Mouse (Mus musculus) liver, postnatal 0 days (tissue): ENCODE data around the gene Sv2c. TPM values are rescaled to one million over a fixed set of nuclear protein-coding genes. Genes with fewer than 3 reads are reported as not detected.
"Not testable (repeated sequence)": the region's sequence is repeated elsewhere in the genome, so short reads cannot be mapped to it uniquely, and the experiment has no call there.

Experiments
- ATAC-seq: fragments of 200-750 bp; cut with Nextera tagmentation; 2 replicates; pipeline ENCODE4 v1.8.0; 2017; ENCODE audit warnings: mild to moderate bottlenecking, moderate library complexity
- DNase-seq: peaks from one replicate; pipeline ENCODE4 v3.0.0-alpha.2; 2016
- H3K27ac ChIP-seq: fragments of 300-500 bp; sonication (generic); 2 replicates; pipeline ENCODE4 v1.5.1; 2014; ENCODE audit warnings: antibody characterized with exemption, moderate library complexity, mild to moderate bottlenecking, low read depth
- H3K27me3 ChIP-seq: fragments of 300-500 bp; sonication (generic); 2 replicates; pipeline ENCODE4 v1.6.1; 2014; ENCODE audit warnings: low read length, control low read depth, mixed read lengths; ENCODE audit not compliant: insufficient read depth
- H3K36me3 ChIP-seq: fragments of 300-500 bp; sonication (generic); replicated peaks from 2 replicates; pipeline ENCODE4 v1.6.1; 2014; ENCODE audit warnings: mild to moderate bottlenecking, control low read depth, low read length, moderate library complexity, mixed read lengths; ENCODE audit not compliant: insufficient read depth
- H3K4me1 ChIP-seq: fragments of 300-500 bp; sonication (generic); 2 replicates; pipeline ENCODE4 v1.6.1; 2014; ENCODE audit warnings: antibody characterized with exemption, mild to moderate bottlenecking, control low read depth; ENCODE audit not compliant: insufficient read depth
- H3K4me2 ChIP-seq: fragments of 300-500 bp; sonication (generic); 2 replicates; pipeline ENCODE4 v1.6.1; 2014; ENCODE audit warnings: low read depth, mild to moderate bottlenecking, low read length, moderate library complexity, mixed read lengths
- H3K4me3 ChIP-seq: fragments of 300-500 bp; sonication (generic); 2 replicates; pipeline ENCODE4 v1.5.1; 2014; ENCODE audit warnings: low read depth, low read length
- H3K9ac ChIP-seq: fragments of 300-500 bp; sonication (generic); replicated peaks from 2 replicates; pipeline ENCODE4 v1.6.1; 2014; ENCODE audit warnings: mild to moderate bottlenecking, moderate library complexity
- H3K9me3 ChIP-seq: fragments of 300-500 bp; sonication (generic); 2 replicates; pipeline ENCODE4 v1.6.1; 2016; ENCODE audit warnings: mild to moderate bottlenecking, control low read depth, low read length, mixed read lengths
- CTCF ChIP-seq: sonication (generic); IDR thresholded peaks from 2 replicates; pipeline ENCODE4 v1.5.1; 2016; ENCODE audit warnings: antibody characterized with exemption, low read depth
- EP300 ChIP-seq: IDR thresholded peaks from 2 replicates; pipeline ENCODE4 v1.6.1; 2016; ENCODE audit warnings: antibody characterized with exemption, low read depth, mild to moderate bottlenecking
- WGBS: fragments of 180-500 bp; shearing (Covaris S2); extraction: QIAGEN DNeasy Blood & Tissue Kit; methylation state at CpG from one replicate; pipeline ENCODE4 v1.1.7; 2014; ENCODE audit not compliant: insufficient replicate concordance; 5-methylcytosine and 5-hydroxymethylcytosine counted together
- polyA plus RNA-seq: library from polyadenylated mRNA; unstranded; fragments of >200 nt; fragmentation: Nextera tagmentation; extraction: Ambion mirVana; gene quantifications from 2 replicates; pipeline ENCODE4 v1.2.1, GENCODE M21; 2015

Sv2c gene
- polyA plus RNA-seq, 1 experiment from 2014 or later = 0.29 TPM

DNA sequence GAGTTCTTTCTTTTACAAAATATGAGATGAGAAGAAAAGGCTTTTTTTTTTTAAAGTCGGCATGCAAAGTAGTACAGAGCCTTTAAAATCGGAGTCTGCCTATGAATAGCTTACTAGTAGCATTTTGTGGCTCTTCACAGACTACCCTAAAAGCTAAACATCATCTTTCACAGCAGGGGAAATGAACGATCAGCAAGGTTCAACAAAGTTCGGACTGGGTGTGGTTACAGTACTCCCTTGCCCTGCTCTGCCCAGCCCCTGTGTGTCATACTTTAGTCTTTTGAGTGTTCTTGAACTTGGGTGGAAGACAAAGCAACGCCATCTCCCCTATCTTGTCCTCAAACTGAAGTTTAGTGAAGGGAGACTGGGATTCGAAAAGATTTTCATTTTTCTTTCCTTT lies 5.7 kb downstream of the Sv2c start:
- H3K9me3 ChIP-seq = no peaks in the 10 kb centered on the region
- no peaks in the 10 kb centered on the region for H3K4me1 ChIP-seq
- no peak overlapping the region for H3K4me3 ChIP-seq
- H3K4me2 ChIP-seq = no peak overlapping the region
- H3K27me3 ChIP-seq = peaks cover 21% of the 10 kb centered on the region
- 69% methylated on average over 6 of the region's 6 CpGs for WGBS
- H3K9ac ChIP-seq = no peak overlapping the region
- TF ChIP-seq CTCF (no peak), EP300 (no peak)
- ATAC-seq (no peak), DNase-seq (no peak)
- H3K27ac ChIP-seq = no peak overlapping the region
- H3K36me3 ChIP-seq = no peaks in the 10 kb centered on the region

DNA sequence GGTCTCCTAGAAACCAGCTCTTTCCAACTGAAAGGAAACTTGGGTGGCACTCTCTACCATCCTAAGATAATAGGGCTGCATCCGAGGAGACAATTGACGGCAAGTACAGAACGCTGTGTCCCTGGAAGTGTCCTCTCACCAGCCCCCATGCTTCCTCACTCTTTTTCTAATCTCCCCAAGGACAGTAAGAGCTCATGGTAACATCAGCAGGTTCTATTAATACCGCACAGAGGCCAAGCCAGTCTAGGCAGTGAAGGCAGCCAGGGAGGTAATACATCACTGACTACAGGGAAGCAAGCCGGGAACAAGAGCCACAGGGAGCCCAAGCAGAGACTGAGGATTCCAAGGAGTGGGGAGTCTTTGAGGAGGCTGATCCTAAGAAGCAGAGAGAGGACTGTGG lies 7.4 kb downstream of the Sv2c start:
- H3K4me3 ChIP-seq = no peak overlapping the region
- H3K27me3 ChIP-seq = peaks cover 8% of the 10 kb centered on the region
- H3K9me3 ChIP-seq = no peaks in the 10 kb centered on the region
- no peaks in the 10 kb centered on the region for H3K4me1 ChIP-seq
- no peak for TF ChIP-seq EP300
- TF ChIP-seq CTCF = no peak
- DNase-seq (no peak), ATAC-seq (no peak)
- no peak overlapping the region for H3K27ac ChIP-seq
- no peak overlapping the region for H3K4me2 ChIP-seq
- 57% methylated on average over 5 of the region's 5 CpGs for WGBS
- no peaks in the 10 kb centered on the region for H3K36me3 ChIP-seq
- no peak overlapping the region for H3K9ac ChIP-seq

DNA sequence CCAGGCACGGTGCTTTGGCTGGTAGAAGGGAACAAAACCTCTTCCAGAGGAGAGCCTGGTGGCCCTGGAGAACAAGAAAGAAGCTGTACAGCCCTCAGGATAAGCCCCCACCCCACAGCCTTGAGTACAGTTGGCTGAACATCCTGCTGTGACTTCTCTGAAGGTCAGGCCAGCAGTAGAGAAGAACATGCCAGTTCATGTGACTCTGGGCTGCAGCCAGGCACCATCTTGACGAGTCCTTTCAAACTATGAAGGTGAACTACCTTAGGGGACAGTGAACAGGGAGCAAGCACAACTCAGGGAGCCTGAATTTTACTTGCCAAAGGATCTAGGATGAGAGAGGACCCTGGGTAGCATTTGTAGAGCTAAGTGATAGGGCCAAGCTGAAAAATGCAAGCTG lies 19.7 kb downstream of the Sv2c start:
- no peak for TF ChIP-seq CTCF
- no peak for TF ChIP-seq EP300
- no peaks in the 10 kb centered on the region for H3K4me1 ChIP-seq
- no peaks in the 10 kb centered on the region for H3K36me3 ChIP-seq
- no peak for ATAC-seq
- no peaks in the 10 kb centered on the region for H3K27me3 ChIP-seq
- no peak overlapping the region for H3K4me3 ChIP-seq
- WGBS = 54% methylated on average over 2 of the region's 2 CpGs
- no peak overlapping the region for H3K27ac ChIP-seq
- no peak overlapping the region for H3K4me2 ChIP-seq
- no peaks in the 10 kb centered on the region for H3K9me3 ChIP-seq
- H3K9ac ChIP-seq = no peak overlapping the region
- DNase-seq = no peak

DNA sequence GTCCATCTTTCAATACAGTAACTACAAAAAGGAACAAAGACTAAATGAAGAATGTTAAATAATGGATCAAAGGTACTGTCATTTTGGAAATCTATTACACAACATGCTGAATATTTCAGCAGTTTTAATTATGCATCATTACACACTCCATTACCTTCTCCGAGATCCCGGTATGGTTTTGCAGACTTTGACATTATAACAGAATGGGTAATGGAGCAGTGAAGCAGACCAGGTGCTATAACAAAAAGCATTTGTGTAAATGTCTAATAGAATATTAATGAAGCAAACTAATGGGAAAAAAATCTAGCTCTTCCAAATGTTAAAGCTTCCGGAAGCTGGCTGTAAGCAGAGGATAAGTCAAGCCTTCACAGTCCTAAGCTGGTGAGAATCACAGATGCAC lies 21.6 kb downstream of the Sv2c start:
- DNase-seq (no peak), ATAC-seq (no peak)
- H3K36me3 ChIP-seq = no peaks in the 10 kb centered on the region
- H3K9ac ChIP-seq = no peak overlapping the region
- H3K4me3 ChIP-seq = no peak overlapping the region
- no peaks in the 10 kb centered on the region for H3K9me3 ChIP-seq
- 87% methylated on average over 3 of the region's 3 CpGs for WGBS
- H3K4me1 ChIP-seq = no peaks in the 10 kb centered on the region
- H3K27me3 ChIP-seq = no peaks in the 10 kb centered on the region
- no peak overlapping the region for H3K4me2 ChIP-seq
- H3K27ac ChIP-seq = no peak overlapping the region
- TF ChIP-seq CTCF (no peak), EP300 (no peak)

DNA sequence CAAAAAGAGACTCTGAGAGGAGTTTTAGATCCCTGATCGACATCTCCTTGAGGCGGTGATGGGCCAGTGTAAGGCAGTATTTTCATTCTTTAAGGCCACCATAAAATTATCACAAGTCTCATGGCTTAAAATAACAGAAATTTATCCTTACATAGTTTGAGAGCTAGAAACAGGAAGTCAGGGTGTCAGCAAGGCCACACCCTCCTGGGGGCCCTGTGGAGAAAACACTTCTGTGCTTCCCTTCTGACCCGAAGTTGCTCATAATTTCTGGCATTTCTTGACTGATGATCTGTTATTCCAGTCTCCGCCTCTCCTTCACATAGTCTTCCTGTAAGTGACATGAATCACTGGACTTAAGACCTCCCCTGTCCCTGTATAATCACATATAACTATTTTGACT lies 26.0 kb downstream of the Sv2c start:
- DNase-seq (peak; percentile 16), ATAC-seq (no peak)
- Histone ChIP-seq H3K9me3 (no peaks in the 10 kb centered on the region), H3K9ac (no peak overlapping the region), H3K27me3 (no peaks in the 10 kb centered on the region), H3K27ac (no peak overlapping the region), H3K36me3 (no peaks in the 10 kb centered on the region), H3K4me2 (no peak overlapping the region), H3K4me3 (no peak overlapping the region), H3K4me1 (no peaks in the 10 kb centered on the region)
- 54% methylated on average over 4 of the region's 4 CpGs for WGBS
- TF ChIP-seq EP300 (no peak), CTCF (no peak)

DNA sequence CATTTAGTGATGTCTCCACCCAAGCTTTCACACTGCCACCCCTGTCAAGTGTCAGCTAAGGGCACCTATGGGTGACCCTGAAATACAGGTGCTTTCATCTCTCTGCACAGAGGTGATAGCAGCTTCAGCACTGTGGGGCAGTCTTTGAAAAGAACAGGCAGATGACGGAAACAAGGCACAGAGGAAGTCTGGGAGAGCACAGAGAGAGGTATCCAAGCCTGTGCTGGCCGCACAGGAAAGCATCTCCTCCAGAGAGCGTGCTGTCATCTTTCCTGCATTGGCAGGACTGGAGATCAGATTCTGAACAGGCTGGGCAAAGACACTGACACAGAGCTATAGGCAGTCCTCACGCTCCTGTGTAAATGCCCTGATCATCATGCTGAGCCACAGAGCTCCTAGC lies 41.4 kb downstream of the Sv2c start:
- Histone ChIP-seq H3K9ac (no peak overlapping the region), H3K36me3 (no peaks in the 10 kb centered on the region), H3K27me3 (no peaks in the 10 kb centered on the region), H3K4me2 (no peak overlapping the region), H3K4me1 (no peaks in the 10 kb centered on the region), H3K4me3 (no peak overlapping the region), H3K9me3 (no peaks in the 10 kb centered on the region), H3K27ac (no peak overlapping the region)
- WGBS = 62% methylated on average over 4 of the region's 4 CpGs
- no peak for TF ChIP-seq EP300
- TF ChIP-seq CTCF = no peak
- no peak for DNase-seq
- ATAC-seq = no peak

DNA sequence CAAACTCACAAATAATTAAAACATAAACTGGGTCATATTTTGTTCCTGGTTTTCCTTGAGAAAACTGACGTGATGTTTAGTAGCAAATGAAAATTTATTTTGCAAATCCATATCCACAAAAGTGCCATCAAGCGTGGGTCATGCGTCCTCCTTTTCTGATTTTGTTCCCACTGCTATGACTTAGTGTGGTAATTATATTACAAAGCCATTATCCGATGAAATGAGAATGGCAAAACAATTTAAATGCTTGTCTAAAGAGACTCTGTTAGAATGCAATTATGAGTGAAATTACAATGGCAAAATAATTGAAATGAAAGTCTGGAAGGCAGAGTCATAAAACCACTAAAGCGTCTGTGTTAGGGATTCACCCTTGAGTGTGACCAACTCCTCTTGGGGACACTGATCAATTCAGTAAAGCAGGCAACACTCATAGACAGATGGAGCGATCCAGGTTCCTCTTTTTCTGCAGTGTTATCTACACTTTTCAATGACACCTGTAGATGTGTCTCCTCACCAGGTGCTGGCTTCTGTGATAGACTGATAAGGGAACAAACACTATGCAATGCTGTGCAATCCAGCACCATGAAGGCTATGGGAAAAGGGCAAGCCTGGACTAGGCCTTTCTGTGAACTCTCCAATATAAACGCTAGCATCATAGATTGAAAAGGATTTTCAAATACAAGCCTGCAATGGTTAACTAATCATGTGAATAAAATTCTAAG lies 46.6 kb downstream of the Sv2c start:
- H3K4me3 ChIP-seq = no peak overlapping the region
- no peak for ATAC-seq
- no peaks in the 10 kb centered on the region for H3K27me3 ChIP-seq
- no peaks in the 10 kb centered on the region for H3K4me1 ChIP-seq
- no peak overlapping the region for H3K4me2 ChIP-seq
- 65% methylated on average over 7 of the region's 7 CpGs for WGBS
- no peak overlapping the region for H3K9ac ChIP-seq
- H3K36me3 ChIP-seq = no peaks in the 10 kb centered on the region
- no peaks in the 10 kb centered on the region for H3K9me3 ChIP-seq
- no peak overlapping the region for H3K27ac ChIP-seq
- no peak for TF ChIP-seq EP300
- no peak for TF ChIP-seq CTCF
- DNase-seq = no peak

DNA sequence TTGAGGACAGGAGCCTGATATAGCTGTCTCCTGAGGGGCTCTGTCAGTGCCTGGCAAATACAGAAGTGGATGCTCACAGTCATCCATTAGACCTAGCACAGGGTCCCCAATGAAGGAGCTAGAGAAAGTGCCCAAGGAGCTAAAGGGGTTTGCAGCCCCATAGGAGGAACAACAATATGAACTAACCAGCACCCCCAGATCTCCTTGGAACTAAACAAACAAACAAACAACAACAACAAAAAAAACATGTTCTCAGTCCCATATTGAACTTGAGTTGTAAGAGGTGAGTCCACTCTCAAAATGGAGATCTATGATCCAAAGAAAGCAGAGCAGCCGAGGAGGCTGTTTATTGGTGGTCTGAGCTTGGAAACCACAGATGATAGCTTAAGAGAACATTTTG lies 50.6 kb downstream of the Sv2c start, which contains the start of gene Gm17190:
TSS of gene Gm17190 (plus strand) at position 301 of the 400 bp plus-strand sequence.
- not testable (repeated sequence) for DNase-seq, H3K4me3 ChIP-seq, H3K4me2 ChIP-seq, H3K9ac ChIP-seq, H3K27ac ChIP-seq, H3K27me3 ChIP-seq, H3K4me1 ChIP-seq, H3K36me3 ChIP-seq, ATAC-seq, H3K9me3 ChIP-seq
- WGBS = 67% methylated on average over 1 of the region's 1 CpGs

DNA sequence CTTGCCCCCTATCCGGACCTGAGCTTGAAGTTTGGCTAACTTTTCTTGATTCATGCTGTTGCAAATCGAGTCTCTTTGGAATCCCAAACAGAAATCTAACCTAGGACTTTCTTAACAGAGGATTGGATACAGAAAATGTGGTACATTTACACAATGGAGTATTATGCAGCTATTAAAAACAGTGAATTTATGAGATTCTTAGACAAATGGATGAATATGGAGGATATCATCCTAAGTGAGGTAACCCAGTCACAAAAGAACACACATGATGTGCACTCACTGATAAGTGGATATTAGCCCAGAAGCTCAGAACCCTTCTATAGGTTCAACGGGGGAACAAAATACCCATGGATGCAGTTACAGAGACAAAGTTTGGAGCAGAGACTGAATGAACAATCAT lies 51.1 kb downstream of the Sv2c start, which contains the start of gene Gm20075:
TSS of gene Gm20075 (minus strand) at position 101 of the 400 bp plus-strand sequence.
- not testable (repeated sequence) for H3K9ac ChIP-seq, H3K9me3 ChIP-seq, H3K4me2 ChIP-seq, DNase-seq, H3K36me3 ChIP-seq, H3K27ac ChIP-seq, H3K4me1 ChIP-seq, ATAC-seq, H3K27me3 ChIP-seq, H3K4me3 ChIP-seq
- 76% methylated on average over 3 of the region's 3 CpGs for WGBS
